ENCODE assay signal across 8 mouse cellular contexts in the genomic region with DNA sequence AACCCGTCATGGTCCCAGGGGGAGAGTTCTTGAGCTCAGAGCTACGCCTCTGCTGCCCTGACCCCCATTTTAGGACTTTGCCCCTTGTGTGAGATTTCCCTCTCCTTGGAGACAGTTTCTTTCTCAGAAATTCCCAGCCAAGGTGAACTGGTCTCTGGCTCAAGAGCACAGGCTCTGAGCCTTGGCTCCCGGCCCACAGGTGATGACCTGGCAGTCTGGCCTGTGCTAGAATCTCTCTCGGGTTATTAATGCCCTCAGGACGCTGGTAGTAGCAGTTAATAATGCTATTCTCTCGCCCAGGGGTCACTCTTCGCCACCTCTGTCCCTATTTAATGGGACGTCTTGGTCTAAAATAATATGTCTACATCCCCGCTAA. TPM values are rescaled to one million over a fixed set of nuclear protein-coding genes. Genes with fewer than 3 reads are reported as not detected.
DNase-seq lines count a peak whose midpoint lies in the region; ATAC-seq lines count a peak whose summit lies in the region.

No protein-coding gene starts in this region.

- H3K27ac ChIP-seq in heart, embryonic 12.5 days (ENCODE audit: poor library complexity, severe bottlenecking): peak overlapping the region; percentile 52; the same call in 1 of the 2 replicates
- peak overlapping the region; percentile 70; the same call in 1 of the 2 replicates for H3K27ac ChIP-seq in limb, embryonic 10.5 days
- no peak overlapping the region for H3K27ac ChIP-seq in midbrain, embryonic 12.5 days (replicated peaks)

- 18% methylated on average over 9 of the region's 9 CpGs for WGBS in heart, embryonic 12.5 days
- WGBS in limb, embryonic 10.5 days: 16% methylated on average over 9 of the region's 9 CpGs
- WGBS in midbrain, embryonic 12.5 days: 17% methylated on average over 9 of the region's 9 CpGs

- peak overlapping the region; percentile 58 for H3K4me3 ChIP-seq in heart, embryonic 12.5 days
- H3K4me3 ChIP-seq in limb, embryonic 10.5 days: peak overlapping the region; percentile 58
- H3K4me3 ChIP-seq in midbrain, embryonic 12.5 days: peak overlapping the region; percentile 47

- DNase-seq in heart, postnatal 25 days (ENCODE audit: low spot score): no peak
- peak; percentile 53 to 57 for DNase-seq in cerebellum, postnatal 14 days
- peak; percentile 25 to 43 for DNase-seq in heart, postnatal 14 days
- no peak for DNase-seq in limb, embryonic 10.5 days (ENCODE audit: low spot score)
- DNase-seq in spleen, postnatal 36 days (ENCODE audit: low spot score in 2 of 2): no peak
- no peak for DNase-seq in gastrocnemius, adult 8-10 months (ENCODE audit: low spot score in 2 of 2)

- no peaks in the 10 kb centered on the region for H3K9me3 ChIP-seq in heart, embryonic 12.5 days (replicated peaks)
- H3K9me3 ChIP-seq in limb, embryonic 10.5 days (replicated peaks): no peaks in the 10 kb centered on the region
- no peaks in the 10 kb centered on the region for H3K9me3 ChIP-seq in midbrain, embryonic 12.5 days

- H3K9ac ChIP-seq in heart, embryonic 12.5 days: peak overlapping the region; percentile 62
- H3K9ac ChIP-seq in midbrain, embryonic 12.5 days (replicated peaks): peak overlapping the region; percentile 50

- no peaks in the 10 kb centered on the region for H3K27me3 ChIP-seq in heart, embryonic 12.5 days (replicated peaks)
- H3K27me3 ChIP-seq in limb, embryonic 10.5 days (ENCODE audit: low read depth, poor library complexity, severe bottlenecking): no peaks in the 10 kb centered on the region
- peaks cover 4% of the 10 kb centered on the region; the same call in 1 of the 2 replicates for H3K27me3 ChIP-seq in midbrain, embryonic 12.5 days

- intact Hi-C loops in heart, postnatal 25 days (cut with DNase I): no loop called here
- intact Hi-C loops in heart, postnatal 14 days (cut with DNase I): loop anchor here (5.0 kb wide), 1 partner anchor 105 kb away; no protein-coding TSS in a partner anchor

- ATAC-seq in heart, embryonic 12.5 days (ENCODE audit: insufficient number of reproducible peaks, low FRiP score): no peak
- ATAC-seq in midbrain, embryonic 12.5 days (ENCODE audit: low FRiP score, low read depth): no peak

- peaks cover 8% of the 10 kb centered on the region for H3K36me3 ChIP-seq in heart, embryonic 12.5 days
- peaks cover 22% of the 10 kb centered on the region for H3K36me3 ChIP-seq in limb, embryonic 10.5 days
- peaks cover 11% of the 10 kb centered on the region; the same call in 1 of the 2 replicates for H3K36me3 ChIP-seq in midbrain, embryonic 12.5 days

- H3K4me2 ChIP-seq in heart, embryonic 12.5 days: peak overlapping the region; percentile 91
- peak overlapping the region; percentile 86 for H3K4me2 ChIP-seq in midbrain, embryonic 12.5 days (replicated peaks)

- peaks cover 12% of the 10 kb centered on the region for H3K4me1 ChIP-seq in heart, embryonic 12.5 days (replicated peaks)
- peaks cover 12% of the 10 kb centered on the region for H3K4me1 ChIP-seq in limb, embryonic 10.5 days
- peaks cover 11% of the 10 kb centered on the region for H3K4me1 ChIP-seq in midbrain, embryonic 12.5 days

RNA-seq across cellular contexts. Expression of a gene that starts 19.6 kb away (rescaled TPM):
- polyA plus RNA-seq in heart, embryonic 12.5 days (2016; fragmentation: Nextera tagmentation; extraction: Ambion mirVana): 14.4 and 15.9 TPM in 2 replicates
- 1 to 10 TPM; 4.4 to 6.3 TPM for total RNA-seq in heart, postnatal 25 days (2021)
- 1 to 10 TPM; 7.1 to 8.9 TPM for total RNA-seq in heart, postnatal 14 days (2021)
- 23.3 and 36.1 TPM in 2 replicates for polyA plus RNA-seq in limb, embryonic 10.5 days (2016; fragmentation: Nextera tagmentation; extraction: Ambion mirVana)
- polyA plus RNA-seq in midbrain, embryonic 12.5 days (2016; fragmentation: Nextera tagmentation; extraction: Ambion mirVana): 37.3 and 40.5 TPM in 2 replicates
- under 1 TPM; 0.29 to 0.56 (median 0.43) TPM for total RNA-seq in gastrocnemius, adult 8-10 months (2022)

Comparison
In these comparisons a context has a peak if more than half of its experiments do, and no peak if none do; other contexts are left out.
1. DNase-seq: peak in cerebellum, postnatal 14 days (2 of 2) and heart, postnatal 14 days (2 of 2); none in heart, postnatal 25 days (single experiment), limb, embryonic 10.5 days (single experiment), spleen, postnatal 36 days (0 of 2) and gastrocnemius, adult 8-10 months (0 of 2).
2. Peak in every context shown above with its lines, with median percentiles within 50 percentile points of each other: H3K4me3 ChIP-seq.